Mouse (Mus musculus): ENCODE data around the gene Sspo.

The Sspo gene

DNA sequence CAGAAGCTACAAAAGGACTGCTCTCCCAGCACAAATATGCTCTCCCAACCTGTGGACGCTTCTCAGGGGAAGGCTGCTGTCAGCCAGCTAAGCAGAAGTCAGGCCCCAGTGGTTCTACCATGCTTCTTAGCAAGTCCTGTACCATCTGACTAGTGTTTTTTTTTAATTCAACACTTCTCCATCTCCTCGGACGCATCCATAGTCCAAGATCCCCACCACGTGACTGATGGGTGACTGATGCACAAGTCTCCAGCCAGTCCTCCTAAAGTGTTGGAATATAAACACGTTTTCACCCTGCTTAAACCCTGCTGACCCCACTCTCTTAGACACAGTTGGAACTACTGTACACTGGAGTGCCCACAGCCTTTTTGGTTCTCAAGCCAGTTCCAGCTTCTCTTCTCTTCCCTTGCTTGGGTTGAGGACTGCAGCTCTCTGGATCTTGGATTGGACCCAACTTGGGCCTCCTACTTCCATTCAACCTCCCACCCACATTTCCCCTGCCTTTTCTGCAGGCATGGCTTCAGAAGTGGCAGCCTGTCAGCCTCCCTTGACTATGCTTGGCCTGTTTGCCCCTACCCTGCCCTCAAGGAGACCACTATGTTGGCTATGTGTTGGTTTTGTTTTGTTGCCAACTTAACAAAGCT, 12.2 kb upstream of the Sspo start:
- peak; percentile 51 for ATAC-seq (ENCODE audit: low TSS enrichment)

DNA sequence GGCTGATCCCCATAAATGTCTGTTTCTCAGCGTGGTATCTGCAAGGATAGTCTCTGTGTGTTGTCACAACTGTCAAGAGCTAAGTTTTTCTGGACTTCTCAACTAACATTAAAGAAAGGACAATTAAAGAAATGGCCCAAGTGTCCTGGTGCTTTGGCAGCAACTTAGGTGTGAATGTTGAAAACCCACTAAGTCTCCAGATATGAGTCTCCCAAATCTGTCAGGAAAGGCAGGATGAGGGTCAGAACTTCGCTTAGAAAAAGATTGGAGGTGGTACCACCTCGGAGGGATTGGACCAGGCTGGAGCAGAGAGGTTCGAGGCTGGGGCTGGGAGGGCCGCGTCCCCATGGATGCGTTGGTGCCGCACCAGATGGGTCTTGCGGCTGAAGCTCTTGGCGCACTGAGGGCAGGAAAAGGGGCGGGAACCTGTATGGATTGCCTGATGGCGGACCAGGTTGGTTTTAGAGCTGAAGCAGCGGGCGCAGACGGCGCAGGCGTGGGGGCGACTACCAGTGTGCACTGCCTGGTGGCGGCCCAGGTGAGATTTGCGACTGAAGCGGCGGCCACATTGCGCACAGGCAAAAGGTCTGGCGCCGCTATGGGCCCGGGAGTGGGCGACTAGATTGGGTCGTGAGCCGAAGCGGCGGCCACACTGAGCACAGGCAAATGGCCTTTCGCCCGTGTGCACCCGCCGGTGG, 10.2 kb upstream of the Sspo start:
- no peak for ATAC-seq (ENCODE audit: low TSS enrichment)

DNA sequence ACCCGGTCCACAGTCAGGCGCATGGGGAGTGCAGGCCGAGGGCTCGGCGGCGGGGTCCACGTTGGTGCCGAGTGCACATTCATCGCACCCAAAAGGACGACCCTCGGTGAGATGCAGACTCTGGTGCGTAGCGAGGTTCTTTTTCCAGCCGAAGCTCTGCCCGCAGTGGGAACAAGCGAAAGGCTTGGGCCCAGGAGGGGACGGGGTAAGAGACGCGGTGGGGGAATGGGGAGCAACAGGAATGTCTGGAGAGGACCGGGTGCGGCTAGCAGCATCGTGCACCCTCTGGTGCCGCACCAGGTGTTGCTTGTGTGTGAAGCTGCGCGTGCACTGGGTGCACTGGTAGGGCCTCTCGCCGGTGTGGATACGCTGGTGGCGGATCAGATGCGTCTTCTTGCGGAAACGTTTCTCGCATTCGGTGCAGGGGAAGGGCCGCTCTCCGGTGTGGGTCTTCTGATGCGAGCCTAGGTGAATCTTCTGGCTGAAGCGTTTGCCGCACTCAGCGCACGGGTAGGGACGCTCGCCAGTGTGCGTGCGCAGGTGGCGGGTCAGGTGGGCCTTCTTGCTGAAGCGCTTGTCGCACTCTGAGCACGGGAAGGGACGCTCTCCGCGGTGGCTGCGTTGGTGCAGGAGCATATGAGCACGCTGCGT, 9.4 kb upstream of the Sspo start:
- ATAC-seq (ENCODE audit: low TSS enrichment): no peak

DNA sequence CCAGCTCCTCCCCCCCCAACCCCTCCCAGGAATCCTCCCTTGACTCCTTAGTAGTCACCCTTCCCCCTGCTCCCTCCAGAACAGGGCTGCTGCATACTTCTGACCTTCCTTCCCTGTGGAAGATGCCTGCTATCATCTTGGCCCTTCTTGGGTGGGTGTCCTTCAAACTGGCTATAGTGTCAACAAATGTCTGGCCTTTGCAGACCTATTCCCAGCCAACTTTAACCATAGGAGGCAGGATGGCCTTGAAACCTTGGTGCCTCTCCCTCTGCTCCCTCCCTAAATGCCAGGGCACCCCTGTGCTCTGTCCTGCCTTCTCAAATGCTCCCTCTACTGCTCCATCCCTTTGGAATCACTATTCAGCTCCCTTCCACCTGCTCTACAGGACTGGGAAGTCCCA, 8.4 kb upstream of the Sspo start:
- ATAC-seq (ENCODE audit: low TSS enrichment): no peak

DNA sequence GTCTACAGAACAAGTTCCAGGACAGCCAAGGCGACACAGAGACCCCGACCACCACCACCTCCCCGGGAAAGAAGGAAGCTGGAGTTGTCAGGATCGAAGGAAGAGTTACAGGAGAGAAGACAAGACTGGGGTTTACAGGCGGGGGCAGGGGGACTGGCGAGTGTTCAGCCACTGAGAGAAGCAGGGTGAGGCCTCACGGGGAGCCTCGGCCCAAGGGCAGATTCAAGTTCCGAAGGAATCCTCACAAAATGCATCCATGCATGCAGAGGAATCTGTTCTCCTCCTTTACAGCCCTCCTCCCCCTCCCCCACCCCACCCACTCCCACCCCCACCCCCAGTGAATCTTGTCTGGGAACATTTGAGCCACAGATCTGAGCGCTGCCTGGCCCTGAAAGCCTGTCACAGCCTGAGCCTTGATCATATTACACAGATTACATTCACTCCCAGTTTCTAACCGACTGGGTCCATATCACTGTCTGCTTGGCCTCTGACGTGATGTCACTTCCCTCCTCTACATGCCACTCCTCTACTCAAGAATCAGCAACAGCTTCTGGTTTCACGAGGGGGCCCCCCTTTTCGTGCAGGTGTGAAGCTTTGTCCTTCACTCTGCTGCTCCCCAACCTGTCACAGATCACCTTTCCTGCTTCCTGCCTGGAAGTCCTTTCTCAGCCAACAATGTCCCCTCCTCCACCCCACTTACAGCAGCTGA, 7.6 kb upstream of the Sspo start:
- no peak for ATAC-seq (ENCODE audit: low TSS enrichment)

DNA sequence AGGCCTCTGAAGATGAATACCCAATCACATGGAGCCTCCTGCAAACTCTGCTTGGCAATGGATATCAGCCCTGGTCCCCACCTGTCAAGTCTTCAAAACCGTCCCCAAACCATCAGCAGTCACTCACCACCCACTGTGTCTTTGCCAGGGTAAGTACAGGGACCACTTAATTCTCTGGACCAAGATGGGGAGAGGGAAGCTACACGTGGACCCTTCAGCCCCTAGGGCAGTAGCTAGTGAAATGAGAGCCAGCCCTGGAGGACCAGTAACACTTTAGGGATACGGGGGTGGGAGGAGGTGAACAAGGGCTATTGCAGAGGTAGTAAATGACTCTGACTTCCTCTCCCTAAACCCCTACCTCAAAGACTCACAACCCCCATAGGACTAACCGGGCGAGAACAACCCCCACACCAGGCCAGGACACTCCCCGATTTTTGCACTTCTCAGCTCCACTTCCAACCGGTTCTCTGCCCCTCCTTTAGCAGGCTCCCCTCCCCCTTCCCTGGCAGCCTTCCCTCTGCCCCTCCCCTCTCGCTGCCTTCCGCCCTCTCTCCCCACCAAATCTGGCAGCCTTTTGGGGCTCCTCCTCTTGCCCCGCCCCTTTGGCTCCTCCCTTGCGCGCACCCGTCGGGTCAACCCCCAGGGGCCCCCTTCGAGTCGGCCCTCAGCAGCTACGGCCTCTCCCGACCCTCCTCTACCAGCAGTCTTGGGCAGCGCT, 4.3 kb upstream of the Sspo start:
- peak; percentile 59 for ATAC-seq (ENCODE audit: low TSS enrichment)

DNA sequence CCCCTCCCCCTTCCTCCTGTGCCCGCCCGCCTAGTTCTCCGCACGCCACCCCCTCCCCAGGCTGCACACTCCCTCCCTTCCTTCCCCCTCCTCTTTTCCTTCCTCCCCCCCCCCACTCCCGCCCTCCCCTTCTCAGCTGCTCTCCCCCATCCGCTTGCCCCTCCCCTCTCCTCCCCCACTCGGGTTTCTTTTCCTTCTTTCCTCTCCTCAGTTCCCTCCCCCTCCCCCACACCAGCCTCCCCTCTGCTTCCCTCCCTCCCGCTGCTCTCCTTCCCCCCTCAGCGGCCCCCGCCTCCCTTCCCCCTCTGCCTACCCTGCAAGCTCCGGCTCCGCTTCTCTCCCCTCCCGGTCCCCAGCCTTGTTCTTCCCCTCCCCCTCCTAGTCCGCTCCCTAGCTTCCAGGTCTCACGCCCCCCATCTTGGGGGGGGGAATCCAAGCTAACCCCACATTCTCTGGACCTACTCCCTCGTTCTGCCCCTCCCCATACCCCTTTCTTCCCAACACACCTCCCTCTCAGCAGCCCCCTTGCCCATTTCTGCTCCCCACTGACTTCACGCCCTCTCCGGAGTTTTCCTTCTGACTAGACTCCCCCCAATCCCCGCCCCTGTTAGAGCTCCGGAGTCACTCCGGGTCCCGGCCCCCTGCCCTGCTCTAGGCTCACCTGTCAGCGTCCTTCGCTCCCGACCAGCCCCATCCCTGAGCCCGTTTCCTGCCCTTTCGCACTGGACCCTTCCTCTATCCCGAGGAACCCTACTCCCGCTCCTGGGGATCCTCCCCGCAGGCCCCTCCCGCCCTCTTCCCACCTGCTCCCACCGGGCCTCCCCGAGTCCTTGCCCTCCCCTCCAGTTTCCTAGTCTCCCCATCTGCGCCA, 3.5 kb upstream of the Sspo start:
- ATAC-seq (ENCODE audit: low TSS enrichment): peak; percentile 35

DNA sequence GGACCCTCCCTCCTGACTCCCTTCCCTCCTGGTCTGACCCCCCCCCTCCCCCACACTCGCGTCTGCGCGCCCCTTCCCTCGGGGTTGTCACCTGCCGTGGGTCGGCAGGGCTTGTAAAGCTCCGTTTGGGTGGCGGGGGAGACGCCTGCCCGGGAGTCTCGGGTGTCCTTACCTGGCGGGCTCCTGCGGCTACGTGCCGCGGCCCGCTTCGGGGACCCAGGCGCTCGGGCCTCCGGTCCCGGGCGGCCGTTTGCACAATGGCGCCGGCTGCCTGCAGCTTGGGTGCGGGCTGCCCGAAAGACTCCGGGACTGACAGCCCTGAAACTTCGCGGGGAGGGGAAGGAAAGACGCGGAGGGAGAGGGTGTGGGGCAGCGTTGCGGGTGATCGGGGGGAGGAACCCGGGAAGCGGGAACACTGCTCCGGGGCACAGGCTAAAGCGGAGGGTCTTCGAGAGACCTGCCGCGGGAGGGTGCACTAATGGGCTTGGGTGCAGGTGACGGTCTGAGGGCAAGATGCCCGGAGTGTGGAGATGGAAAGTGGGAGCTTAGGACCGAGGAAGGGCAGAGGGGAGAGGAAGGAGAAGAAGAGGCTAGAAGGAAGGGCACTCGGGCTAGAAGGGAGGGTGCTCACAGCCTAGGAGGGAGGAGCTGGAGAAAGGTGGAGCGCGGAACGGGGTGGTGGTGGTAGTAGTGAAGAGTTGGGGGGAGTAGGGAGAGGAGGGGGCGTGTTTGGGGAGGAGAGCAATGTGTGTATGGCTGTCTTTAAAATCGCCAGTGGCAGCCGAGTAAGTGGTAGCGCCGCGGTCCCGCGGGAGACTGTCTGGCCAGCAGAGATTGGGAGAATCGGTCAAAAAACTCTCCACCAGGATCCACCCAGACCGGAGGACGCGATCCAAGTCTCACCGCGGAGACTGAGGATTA, 2.6 kb upstream of the Sspo start, which contains the start of gene Zfp467:
Zfp467 (minus strand) TSS at position 645 of the 921 bp plus-strand sequence.
- peak; percentile 44 for ATAC-seq (ENCODE audit: low TSS enrichment)

DNA sequence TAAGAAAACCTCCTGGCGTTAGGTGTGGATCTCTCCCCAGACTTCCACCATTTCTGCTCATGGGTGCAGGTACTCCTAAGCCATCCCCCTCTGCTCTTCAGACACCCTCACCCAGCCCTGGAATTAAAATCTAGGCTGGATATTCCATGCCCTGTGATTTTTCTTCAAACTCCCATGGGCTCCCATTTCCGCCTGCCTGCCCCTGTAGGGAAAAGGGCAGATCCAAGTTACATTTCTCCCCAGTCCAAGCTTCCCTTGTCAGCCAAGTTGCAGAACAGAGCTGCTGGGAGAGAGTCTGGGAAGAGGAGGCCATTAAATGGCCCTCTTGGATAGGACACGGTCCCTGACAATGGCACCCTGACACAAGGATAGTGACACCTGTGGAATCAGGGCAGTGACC, 1.8 kb upstream of the Sspo start:
- ATAC-seq (ENCODE audit: low TSS enrichment): no peak

DNA sequence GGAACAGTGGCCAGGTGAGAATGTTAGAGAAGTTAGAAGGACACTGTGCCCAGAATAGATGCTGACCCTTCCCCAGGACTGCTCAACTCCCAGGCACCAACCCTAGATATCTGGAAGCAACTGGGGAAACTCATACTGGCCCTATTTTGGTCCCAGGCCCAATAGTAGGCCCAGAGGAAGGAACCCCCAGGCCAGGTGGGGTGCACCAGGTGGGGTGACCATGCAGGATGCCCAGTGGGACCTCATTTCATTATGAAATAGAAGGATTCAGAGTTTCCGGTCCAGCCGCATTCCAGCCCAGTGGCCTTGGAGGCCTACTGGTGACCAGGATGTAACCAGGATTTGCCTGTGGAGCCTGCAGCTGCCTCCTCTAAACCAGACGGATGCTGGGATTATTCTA, 1.1 kb upstream of the Sspo start:
- no peak for ATAC-seq (ENCODE audit: low TSS enrichment)

DNA sequence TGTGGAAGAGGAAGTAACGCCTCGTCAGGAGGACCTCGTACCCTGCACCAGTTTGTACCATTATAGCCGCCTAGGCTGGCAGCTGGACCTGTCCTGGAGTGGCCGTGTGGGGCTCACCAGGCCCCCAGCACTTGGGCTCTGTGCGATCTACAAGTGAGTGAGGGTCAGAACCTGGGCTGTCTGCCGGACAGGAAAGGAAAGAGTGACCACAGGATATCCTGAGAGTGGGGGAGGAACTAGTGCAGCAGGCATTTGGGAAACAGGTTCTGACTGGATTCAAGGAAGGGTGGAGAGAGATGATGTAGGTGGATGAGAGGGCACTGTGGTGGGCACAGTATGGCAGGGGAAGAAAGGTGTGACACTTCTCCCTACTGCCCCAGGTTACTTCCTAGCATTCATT, 498 bp downstream of the Sspo start:
- ATAC-seq (ENCODE audit: low TSS enrichment): no peak

DNA sequence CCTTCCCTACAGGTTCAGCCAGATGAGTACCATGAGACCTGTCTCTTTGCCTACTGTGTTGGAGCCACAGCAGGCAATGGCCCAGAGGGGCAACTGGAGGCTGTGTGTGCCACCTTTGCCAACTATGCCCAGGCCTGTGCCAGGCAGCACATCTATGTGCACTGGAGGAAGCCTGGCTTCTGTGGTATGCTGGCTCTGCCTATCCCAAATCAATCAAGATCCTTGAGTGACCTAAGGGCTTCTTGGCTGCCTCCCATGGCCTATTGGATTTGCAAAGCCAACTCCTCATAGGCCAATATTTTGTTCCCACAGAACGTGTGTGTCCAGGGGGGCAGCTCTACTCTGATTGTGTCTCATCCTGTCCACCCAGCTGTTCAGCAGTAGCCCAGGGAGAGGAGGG, 4.1 kb downstream of the Sspo start:
- ATAC-seq (ENCODE audit: low TSS enrichment): no peak

DNA sequence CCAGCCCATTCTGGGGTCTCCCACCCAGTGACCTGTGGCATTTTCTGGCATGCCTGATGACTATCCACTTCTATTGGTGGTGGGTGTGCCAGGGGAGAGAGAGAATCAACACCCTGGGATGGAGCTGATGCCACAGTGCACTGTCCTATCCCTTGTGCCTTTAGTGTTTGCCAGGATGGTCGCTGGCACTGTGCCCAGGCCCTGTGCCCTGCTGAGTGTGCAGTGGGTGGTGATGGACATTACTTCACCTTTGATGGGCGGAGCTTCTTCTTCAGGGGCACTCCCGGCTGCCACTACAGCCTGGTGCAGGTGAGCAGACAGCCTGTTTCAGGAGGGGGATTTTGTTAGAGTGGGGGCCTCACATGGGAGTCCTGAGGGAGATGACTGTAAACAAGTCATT, 4.7 kb downstream of the Sspo start:
- no peak for ATAC-seq (ENCODE audit: low TSS enrichment)

DNA sequence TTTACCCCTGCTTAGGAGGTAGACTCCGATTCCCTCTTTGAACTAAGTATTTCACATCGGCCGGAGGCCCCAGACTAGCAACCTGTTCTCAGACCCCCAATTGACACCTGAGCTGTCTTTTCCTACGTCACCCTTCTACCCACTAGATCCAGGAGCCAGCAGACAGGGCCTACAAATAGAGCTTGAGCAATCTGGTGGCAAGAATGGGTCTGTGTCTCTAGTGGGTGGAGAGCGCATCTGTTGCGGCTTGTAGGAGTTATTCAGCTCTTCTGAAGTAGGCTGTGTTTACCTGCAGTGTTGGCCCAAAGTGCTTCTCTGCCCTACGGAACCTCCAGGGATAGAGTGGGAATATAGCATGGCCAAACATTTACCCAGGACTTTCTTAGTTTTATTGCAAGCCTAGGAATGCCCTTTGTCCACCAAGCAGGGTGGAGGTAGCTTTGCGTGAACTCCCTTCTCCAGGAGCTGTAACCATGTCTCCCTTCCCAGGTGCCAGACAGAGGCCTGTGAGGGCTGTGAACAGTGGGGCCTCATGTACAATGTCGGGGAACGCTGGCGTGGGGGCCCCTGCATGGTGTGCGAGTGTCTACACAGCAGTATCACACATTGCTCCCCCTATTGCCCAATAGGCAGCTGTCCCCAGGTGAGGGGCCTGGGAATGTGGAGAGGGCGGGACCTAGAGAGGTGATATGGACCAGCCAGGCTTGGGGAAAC, 17.1 kb downstream of the Sspo start:
- peak; percentile 86 for ATAC-seq (ENCODE audit: low TSS enrichment)

DNA sequence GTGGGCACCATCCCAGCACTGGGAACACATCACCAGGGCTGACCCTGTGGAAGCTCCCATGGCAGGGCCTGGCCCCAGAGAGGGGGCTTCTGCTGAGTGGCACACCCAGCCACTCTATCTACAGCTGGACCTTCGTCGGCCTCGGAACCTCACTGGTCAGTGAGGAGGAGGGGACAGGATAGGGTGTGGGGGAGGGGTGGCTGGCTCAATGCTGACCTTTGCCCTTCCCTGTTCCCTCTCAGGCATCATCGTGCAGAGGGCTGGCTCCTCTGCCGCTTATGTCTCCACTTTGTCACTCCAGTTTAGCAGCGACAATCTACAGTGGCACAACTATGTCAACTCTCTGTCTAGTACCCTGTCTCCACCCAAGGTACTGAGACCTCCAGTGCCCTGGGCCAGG, 18.7 kb downstream of the Sspo start:
- ATAC-seq (ENCODE audit: low TSS enrichment): no peak

DNA sequence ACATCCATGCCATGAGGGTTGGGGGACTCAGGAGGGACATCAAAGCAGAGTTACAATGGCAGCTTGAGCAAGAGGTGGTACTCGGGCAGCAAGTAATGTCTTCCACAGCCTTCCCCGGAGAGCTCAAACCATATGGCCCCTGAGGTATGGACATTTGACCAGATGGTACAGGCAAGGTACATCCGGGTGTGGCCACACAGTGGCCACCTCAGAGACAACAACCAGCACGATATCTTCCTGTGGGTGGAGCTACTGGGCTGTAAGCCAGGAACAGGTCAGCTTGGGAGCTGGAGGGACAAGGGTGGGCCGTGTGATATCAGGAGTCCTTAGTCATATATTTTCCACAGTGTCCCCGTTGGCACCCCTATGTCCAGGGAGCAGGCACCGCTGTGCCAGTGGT, 19.5 kb downstream of the Sspo start:
- ATAC-seq (ENCODE audit: low TSS enrichment): no peak

DNA sequence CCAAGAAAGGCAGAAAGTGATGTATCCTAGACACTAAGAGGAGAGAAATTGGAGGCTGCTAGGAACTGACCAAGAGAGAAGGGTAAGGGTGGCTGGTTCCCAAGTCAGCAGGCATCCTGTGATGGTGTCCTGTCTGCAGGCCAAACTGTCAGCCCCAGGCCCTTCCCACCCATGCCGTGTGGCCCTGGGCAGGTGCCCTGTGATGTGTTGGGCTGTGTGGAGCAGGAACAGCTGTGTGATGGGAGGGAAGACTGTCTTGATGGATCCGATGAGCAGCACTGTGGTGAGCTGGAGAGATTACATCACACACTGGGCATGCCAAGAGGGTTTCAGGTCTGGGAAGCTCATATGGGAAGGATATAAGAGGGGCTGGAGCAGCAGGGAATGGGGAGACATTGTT, 22.7 kb downstream of the Sspo start:
- ATAC-seq (ENCODE audit: low TSS enrichment): no peak

DNA sequence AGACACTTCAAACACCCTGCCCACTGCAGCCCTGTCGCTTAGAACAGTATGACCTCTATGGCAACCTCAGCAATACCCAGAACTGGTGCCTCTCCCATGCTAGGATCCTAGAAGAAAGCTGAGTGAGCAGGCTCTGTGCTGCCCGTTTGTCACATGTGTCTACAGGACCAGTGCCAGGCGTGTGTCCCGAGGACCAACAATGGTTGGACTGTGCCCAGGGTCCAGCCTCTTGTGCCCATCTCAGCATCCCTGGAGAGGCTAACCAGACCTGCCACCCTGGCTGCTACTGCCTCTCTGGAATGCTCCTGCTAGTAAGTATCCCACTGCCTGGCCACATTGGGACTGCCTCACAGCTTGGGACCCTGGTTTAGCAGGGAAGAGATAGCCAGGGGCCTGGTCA, 30.4 kb downstream of the Sspo start:
- ATAC-seq (ENCODE audit: low TSS enrichment): peak; percentile 45; the same call in 1 of the 2 replicates

DNA sequence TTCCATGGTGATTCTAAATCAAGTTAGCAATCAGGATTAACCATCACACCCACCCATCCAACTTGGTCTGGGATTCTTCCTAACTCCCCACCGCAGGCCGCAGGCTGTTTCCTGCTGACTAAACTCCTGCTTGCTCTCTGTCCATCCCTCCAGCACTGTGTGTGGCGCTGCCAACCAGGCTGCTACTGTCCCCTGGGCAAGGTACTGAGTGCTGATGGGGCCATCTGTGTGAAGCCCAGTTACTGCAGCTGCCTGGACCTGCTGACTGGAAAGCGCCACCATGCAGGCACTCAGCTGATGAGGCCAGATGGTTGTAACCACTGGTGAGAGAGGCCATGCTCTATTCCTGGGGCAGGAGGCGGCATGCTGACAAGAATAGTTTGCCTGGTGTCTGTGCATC, 34.5 kb downstream of the Sspo start:
- peak; percentile 45; the same call in 1 of the 2 replicates for ATAC-seq (ENCODE audit: low TSS enrichment)
